Mouse (Mus musculus) retina, postnatal 7 days (tissue): ENCODE measurements around the gene Mbnl1.

Source experiments
- DNase-seq: peaks from one replicate; pipeline ENCODE4 v3.0.0-alpha.2; 2012; ENCODE audit warnings: low read depth, low spot score

Mbnl1 gene

GRCm38 (mm10) chr3:60604205-60604604, 131.6 kb downstream of the Mbnl1 start:
- DNase-seq, result no peak

GRCm38 (mm10) chr3:60608952-60609403, 136.3 kb downstream of the Mbnl1 start:
- DNase-seq, result peak; percentile 13

- DNase-seq, result peak; percentile 43
Measured at GRCm38 (mm10) chr3:60611839-60612238, 139.2 kb downstream of the Mbnl1 start.

- no peak for DNase-seq
Measured at GRCm38 (mm10) chr3:60613121-60613520, 140.5 kb downstream of the Mbnl1 start.

GRCm38 (mm10) chr3:60614516-60614915, 141.9 kb downstream of the Mbnl1 start:
- DNase-seq, result no peak

- DNase-seq, result no peak
Measured at GRCm38 (mm10) chr3:60615057-60615606, 142.5 kb downstream of the Mbnl1 start.

GRCm38 (mm10) chr3:60615615-60616014, 143.0 kb downstream of the Mbnl1 start:
- DNase-seq, result no peak

GRCm38 (mm10) chr3:60616147-60616546, 143.5 kb downstream of the Mbnl1 start:
- DNase-seq, result no peak

- DNase-seq, result no peak
Measured at GRCm38 (mm10) chr3:60617643-60618042, 145.0 kb downstream of the Mbnl1 start.

GRCm38 (mm10) chr3:60620236-60620635, 147.6 kb downstream of the Mbnl1 start:
- DNase-seq, result no peak

GRCm38 (mm10) chr3:60631183-60631582, 158.6 kb downstream of the Mbnl1 start:
- DNase-seq, result no peak

GRCm38 (mm10) chr3:60631754-60632153, 159.1 kb downstream of the Mbnl1 start:
- DNase-seq, result no peak

GRCm38 (mm10) chr3:60632796-60633466, 160.3 kb downstream of the Mbnl1 start:
- DNase-seq, result no peak

GRCm38 (mm10) chr3:60638530-60638929, 165.9 kb downstream of the Mbnl1 start:
- no peak for DNase-seq

- no peak for DNase-seq
Measured at GRCm38 (mm10) chr3:60639135-60639534, 166.5 kb downstream of the Mbnl1 start.

- DNase-seq, result no peak
Measured at GRCm38 (mm10) chr3:60642227-60642626, 169.6 kb downstream of the Mbnl1 start.

- DNase-seq, result no peak
Measured at GRCm38 (mm10) chr3:60645531-60645930, 172.9 kb downstream of the Mbnl1 start.

- DNase-seq, result no peak
Measured at GRCm38 (mm10) chr3:60648293-60648692, 175.7 kb downstream of the Mbnl1 start.

GRCm38 (mm10) chr3:60660762-60661161, 188.1 kb downstream of the Mbnl1 start:
- no peak for DNase-seq
